In the genomic region with DNA sequence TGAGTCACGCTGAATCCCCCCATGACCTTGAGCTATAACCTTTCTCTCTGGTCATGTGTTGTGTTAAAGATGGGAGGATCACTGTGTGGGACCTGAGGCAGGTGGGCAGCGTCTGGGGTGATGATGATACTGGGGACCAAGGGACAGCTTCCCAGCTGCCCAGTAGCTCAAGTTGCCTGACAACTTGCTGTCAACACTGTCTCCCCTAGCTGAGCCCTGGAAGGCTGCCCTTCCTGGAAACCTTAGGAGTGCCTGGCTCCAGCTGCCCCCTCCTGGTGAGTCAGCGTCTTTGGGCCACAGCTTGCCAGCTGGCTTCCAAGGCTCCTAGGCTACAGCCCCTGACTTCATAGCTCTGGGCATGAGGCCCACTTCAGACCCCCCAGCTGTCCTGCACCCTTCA, we compare ENCODE assay signal across 8 mouse cellular contexts. TPM values are rescaled to one million over a fixed set of nuclear protein-coding genes. Genes with fewer than 3 reads are reported as not detected.
DNase-seq lines count a peak whose midpoint lies in the region; ATAC-seq and TF ChIP-seq lines count a peak whose summit lies in the region.
"Had no signal": no experiment of that assay in that cellular context is flagged by ENCODE, and none has a peak within 500 bp of the region (broad histone marks: within the 10 kb centered on the region; RNA-seq: fewer than 3 reads in every experiment).

No protein-coding gene starts in this region.

- no peak for TF ChIP-seq RAD21 in MEL (IDR thresholded peaks at IDR 0.05; ENCODE audit: low read depth, low read length)

- no peak overlapping the region for H3K9ac ChIP-seq in MEL (ENCODE audit: control insufficient read depth, low read depth, low read length, poor library complexity, severe bottlenecking)
- H3K9ac ChIP-seq in heart, postnatal 0 days (replicated peaks; ENCODE audit: low read depth, low read length), result no peak overlapping the region

- H3ac ChIP-seq in myocyte (ENCODE audit: control insufficient read depth, insufficient read length), result no peak overlapping the region

- no peak overlapping the region for H3K4me3 ChIP-seq in left cerebral cortex, adult 2 months
- H3K4me3 ChIP-seq in MEL (ENCODE audit: control insufficient read depth in 1 of 2, insufficient read depth in 1 of 2, low read depth in 2 of 2, low read length in 2 of 2) (no peak overlapping the region), myocyte (no peak overlapping the region)
- H3K4me3 ChIP-seq in heart, postnatal 0 days (ENCODE audit: low read depth, low read length), result no peak overlapping the region

- TF ChIP-seq CTCF in left cerebral cortex, adult 2 months (IDR thresholded peaks at IDR 0.05), result peak; percentile 45
- peak in 2 of 3 experiments; percentile 3 to 24; a peak in 1 of 6 replicates for TF ChIP-seq CTCF in MEL (IDR thresholded peaks at IDR 0.05 in 2 of 3, conservative IDR thresholded peaks at IDR 0.05 in 1 of 3; ENCODE audit: control insufficient read depth in 1 of 3, insufficient read depth in 1 of 3, low read depth in 2 of 3, low read length in 3 of 3, poor library complexity in 1 of 3, severe bottlenecking in 1 of 3)
- peak; percentile 21 for TF ChIP-seq CTCF in heart, postnatal 0 days (IDR thresholded peaks at IDR 0.05; ENCODE audit: low read depth)

- no peak for TF ChIP-seq EP300 in MEL (IDR thresholded peaks at IDR 0.05; ENCODE audit: low read depth in 1 of 2, low read length in 2 of 2)
- no peak for TF ChIP-seq EP300 in heart, postnatal 0 days (IDR thresholded peaks at IDR 0.05; ENCODE audit: low read depth)

- TF ChIP-seq POLR2A in MEL (IDR thresholded peaks at IDR 0.05; ENCODE audit: control insufficient read depth in 1 of 2, insufficient read depth in 1 of 2, low read depth in 1 of 2, low read length in 2 of 2, poor library complexity in 1 of 2) (no peak), myocyte (IDR thresholded peaks at IDR 0.05; ENCODE audit: insufficient read length, low read depth) (no peak)

- H3K27ac ChIP-seq in left cerebral cortex, adult 2 months, result no peak overlapping the region
- no peak overlapping the region for H3K27ac ChIP-seq in MEL (ENCODE audit: control insufficient read depth, low read depth, low read length)
- no peak overlapping the region for H3K27ac ChIP-seq in heart, postnatal 0 days (ENCODE audit: low read depth)

- peak in 1 of 2 experiments; percentile 25 for DNase-seq in left cerebral cortex, adult 2 months (ENCODE audit: extremely low spot score in 1 of 2, low spot score in 2 of 2)
- no peak for DNase-seq in left cerebral cortex, adult 8-10 months (ENCODE audit: low spot score in 2 of 2)
- DNase-seq in MEL (ENCODE audit: low read depth, low spot score), result no peak
- DNase-seq in ZHBTc4 (ENCODE audit: low read depth, low spot score), result peak; percentile 61
- no peak for DNase-seq in heart, postnatal 0 days (ENCODE audit: low spot score)
- DNase-seq in natural killer cell, adult 2 months (ENCODE audit: low spot score in 2 of 2), result no peak

- no peaks in the 10 kb centered on the region for H3K4me1 ChIP-seq in MEL (ENCODE audit: control insufficient read depth in 1 of 2, insufficient read depth in 2 of 2, low read length in 2 of 2)
- peaks cover 8% of the 10 kb centered on the region; the same call in 1 of the 2 replicates for H3K4me1 ChIP-seq in heart, postnatal 0 days (ENCODE audit: control insufficient read depth, insufficient read depth)

- peaks cover 6 to 10% of the 10 kb centered on the region in 2 experiments for H3K27me3 ChIP-seq in MEL (ENCODE audit: control insufficient read depth in 1 of 2, insufficient read depth in 2 of 2, low read length in 2 of 2)
- peaks cover 56% of the 10 kb centered on the region for H3K27me3 ChIP-seq in heart, postnatal 0 days (ENCODE audit: control insufficient read depth, insufficient read depth, low read length)
- H3K27me3 ChIP-seq in myocyte (ENCODE audit: control insufficient read depth, insufficient read depth, insufficient read length), result peaks cover 44% of the 10 kb centered on the region

- H3K36me3 ChIP-seq in MEL (ENCODE audit: control insufficient read depth in 1 of 2, insufficient read depth in 2 of 2, low read length in 2 of 2), result no peaks in the 10 kb centered on the region
- H3K36me3 ChIP-seq in heart, postnatal 0 days (replicated peaks; ENCODE audit: control insufficient read depth, insufficient read depth, low read length), result no peaks in the 10 kb centered on the region
- no peaks in the 10 kb centered on the region for H3K36me3 ChIP-seq in myocyte (ENCODE audit: control insufficient read depth, insufficient read depth)

- intact Hi-C loops in left cerebral cortex, adult 2 months (cut with DNase I), result no loop called here

- no peaks in the 10 kb centered on the region for H3K9me3 ChIP-seq in MEL (replicated peaks; ENCODE audit: insufficient read depth, low read length)
- no peaks in the 10 kb centered on the region for H3K9me3 ChIP-seq in heart, postnatal 0 days (replicated peaks; ENCODE audit: control insufficient read depth, low read length)

- H3K4me2 ChIP-seq in heart, postnatal 0 days (ENCODE audit: low read depth, low read length), result no peak overlapping the region
- H3K4me2 ChIP-seq in myocyte (ENCODE audit: low read depth), result peak overlapping the region; percentile 51

- H3K79me2 ChIP-seq in MEL (ENCODE audit: control insufficient read depth, insufficient read depth, low read length, poor library complexity) (no peaks in the 10 kb centered on the region), myocyte (ENCODE audit: control insufficient read depth, insufficient read depth) (no peaks in the 10 kb centered on the region)

- no peak for ATAC-seq in heart, postnatal 0 days (ENCODE audit: insufficient read depth, low read depth)

- WGBS in heart, postnatal 0 days, result 31% methylated on average over 3 of the region's 3 CpGs

TF ChIP-seq in MEL, 35 proteins besides CTCF, POLR2A, EP300 and RAD21:
- no peak for TF ChIP-seq CHD1 (IDR thresholded peaks at IDR 0.05; ENCODE audit: low read depth, low read length)
- TF ChIP-seq SMC3 (IDR thresholded peaks at IDR 0.05; ENCODE audit: low read depth, low read length), result 0 out of 2 replicates have a peak, but pooled peaks have one; percentile 10

TF ChIP-seq in myocyte, 11 proteins besides CTCF, POLR2A, EP300 and RAD21:
- TF ChIP-seq MYOG (IDR thresholded peaks at IDR 0.05; ENCODE audit: control insufficient read depth in 1 of 3, insufficient read depth in 1 of 3, insufficient read length in 2 of 3, low read depth in 2 of 3) (peak; percentile 71 to 98 (median 95)), E2F4 (IDR thresholded peaks at IDR 0.05; ENCODE audit: insufficient read depth) (no peak), MAX (IDR thresholded peaks at IDR 0.05; ENCODE audit: low read depth) (no peak), POLR2AphosphoS2 (IDR thresholded peaks at IDR 0.05; ENCODE audit: insufficient read length, low read depth) (no peak), TCF12 (IDR thresholded peaks at IDR 0.05; ENCODE audit: insufficient read depth, poor library complexity, severe bottlenecking) (peak; percentile 85), REST (IDR thresholded peaks at IDR 0.05; ENCODE audit: insufficient read depth, insufficient read length) (no peak), USF1 (IDR thresholded peaks at IDR 0.05; ENCODE audit: low read depth) (no peak), TCF3 (IDR thresholded peaks at IDR 0.05; ENCODE audit: insufficient read length, low read depth) (peak; percentile 77), CEBPB (IDR thresholded peaks at IDR 0.05; ENCODE audit: insufficient read depth, poor library complexity, severe bottlenecking) (no peak), MYOD1 (IDR thresholded peaks at IDR 0.05; ENCODE audit: control insufficient read depth in 1 of 3, insufficient read length in 2 of 3, low read depth in 2 of 3) (peak; percentile 69 to 92 (median 86))

RNA-seq across cellular contexts. Expression of a gene that starts 1.0 kb away (rescaled TPM):
- total RNA-seq in left cerebral cortex, adult 2 months (2021), result 10 to 100 TPM; 96.5 to 97.2 TPM
- 100 to 1,000 TPM; 101 to 113 (median 102) TPM for total RNA-seq in left cerebral cortex, adult 8-10 months (2022)
- not detected in 2 replicates for total RNA-seq in MEL (2012; rRNA removed)
- polyA plus RNA-seq in MEL (2012; ENCODE audit: insufficient read depth in 1 of 2, insufficient read length in 2 of 2, low read depth in 1 of 2, low replicate concordance in 2 of 2, missing spikeins in 1 of 2) (not detected), myocyte (2012; fragmentation: generic; extraction: Trizol) (5.4 TPM)
- total RNA-seq in heart, postnatal 0 days (2014; rRNA removed; ENCODE audit: low replicate concordance), result not detected in 2 replicates
- polyA plus RNA-seq in heart, postnatal 0 days (2015; fragmentation: Nextera tagmentation; extraction: Ambion mirVana), result 1.9 and 2.1 TPM in 2 replicates
- total RNA-seq: common myeloid progenitor, adult 5-6 weeks had no signal

RNA-seq across cellular contexts. Expression of a gene that starts 31.3 kb away (rescaled TPM):
- total RNA-seq in left cerebral cortex, adult 2 months (2021), result 10 to 100 TPM; 31.4 to 32.2 TPM
- total RNA-seq in left cerebral cortex, adult 8-10 months (2022), result 10 to 100 TPM; 30.6 to 34.2 (median 31.9) TPM
- total RNA-seq in MEL (2012; rRNA removed), result 9.7 and 10.4 TPM in 2 replicates
- 10 to 100 TPM in 1 of 2 experiments, not detected in 1; 18.0 TPM for polyA plus RNA-seq in MEL (2012; ENCODE audit: insufficient read depth in 1 of 2, insufficient read length in 2 of 2, low read depth in 1 of 2, low replicate concordance in 2 of 2, missing spikeins in 1 of 2)
- 14.7 and 18.6 TPM in 2 replicates for total RNA-seq in heart, postnatal 0 days (2014; rRNA removed; ENCODE audit: low replicate concordance)
- 33.5 and 34.7 TPM in 2 replicates for polyA plus RNA-seq in heart, postnatal 0 days (2015; fragmentation: Nextera tagmentation; extraction: Ambion mirVana)
- 38.7 TPM for polyA plus RNA-seq in myocyte (2012; fragmentation: generic; extraction: Trizol)

RNA-seq across cellular contexts. Expression of a gene that starts 39.4 kb away (rescaled TPM):
- total RNA-seq in left cerebral cortex, adult 2 months (2021), result 1 to 10 TPM; 1.2 to 1.4 TPM
- 1 to 10 TPM; 1.1 to 3.3 (median 1.5) TPM for total RNA-seq in left cerebral cortex, adult 8-10 months (2022)
- 1.7 and 2.8 TPM in 2 replicates for total RNA-seq in MEL (2012; rRNA removed)
- polyA plus RNA-seq in MEL (2012; ENCODE audit: insufficient read depth in 1 of 2, insufficient read length in 2 of 2, low read depth in 1 of 2, low replicate concordance in 2 of 2, missing spikeins in 1 of 2), result 10 to 100 TPM in 1 of 2 experiments, not detected in 1; 16.5 TPM
- total RNA-seq in heart, postnatal 0 days (2014; rRNA removed; ENCODE audit: low replicate concordance), result 1.3 and 2.3 TPM in 2 replicates
- polyA plus RNA-seq in heart, postnatal 0 days (2015; fragmentation: Nextera tagmentation; extraction: Ambion mirVana), result 1.5 and 2.2 TPM in 2 replicates
- 0.79 TPM for polyA plus RNA-seq in myocyte (2012; fragmentation: generic; extraction: Trizol)

Comparison
In these comparisons a context has a peak if more than half of its experiments do, and no peak if none do; other contexts are left out.
1. RNA of a gene that starts 1.0 kb away (total RNA-seq): 101 to 113 TPM in left cerebral cortex, adult 8-10 months and 96.5 to 97.2 TPM in left cerebral cortex, adult 2 months; not detected in MEL and not detected in heart, postnatal 0 days; every median in the first group is over 10 times any median in the second.
2. Peak in every context shown above with its lines, with median percentiles within 50 percentile points of each other: CTCF ChIP-seq.